ENCODE assay signal across 16 mouse cellular contexts in the genomic region with DNA sequence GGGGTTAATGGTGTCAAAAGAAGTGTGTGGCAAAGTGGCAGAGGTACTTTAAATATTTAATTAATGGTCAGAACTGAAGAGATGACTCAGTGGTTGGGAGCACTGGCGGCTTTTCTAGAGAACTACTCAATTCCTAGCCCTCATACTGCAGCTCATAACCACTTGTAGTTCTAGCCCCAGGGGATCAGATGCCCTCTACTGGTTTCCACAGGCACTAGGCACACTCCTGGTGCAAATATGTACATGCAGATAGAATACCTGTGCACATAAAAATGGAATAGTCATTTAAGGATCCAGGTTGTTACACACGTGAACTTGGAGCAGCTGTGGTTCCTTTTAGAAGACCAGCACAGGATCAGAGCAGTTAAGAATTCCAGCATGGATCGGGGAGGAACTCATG.
"Had no signal": no experiment of that assay in that cellular context is flagged by ENCODE, and none has a peak within 500 bp of the region (broad histone marks: within the 10 kb centered on the region; RNA-seq: fewer than 3 reads in every experiment).

No protein-coding gene starts in this region.

- H3K9ac ChIP-seq: kidney, embryonic 15.5 days; limb, embryonic 13.5 days; liver, embryonic 13.5 days; lung, embryonic 14.5 days had no signal

- H3K4me3 ChIP-seq: kidney, embryonic 15.5 days; limb, embryonic 10.5 days; limb, embryonic 13.5 days; liver, embryonic 13.5 days had no signal

- H3K4me1 ChIP-seq: kidney, embryonic 15.5 days; limb, embryonic 10.5 days; liver, embryonic 13.5 days had no signal

- H3K27ac ChIP-seq: kidney, embryonic 15.5 days; limb, embryonic 10.5 days; limb, embryonic 13.5 days; liver, embryonic 13.5 days had no signal

- H3K4me2 ChIP-seq: kidney, embryonic 15.5 days; limb, embryonic 13.5 days; liver, embryonic 13.5 days; lung, embryonic 14.5 days; midbrain, embryonic 11.5 days had no signal

- H3K27me3 ChIP-seq: liver, embryonic 13.5 days had no signal

- DNase-seq: kidney, adult 2 months; kidney, postnatal 14 days; kidney, postnatal 4 days; layer of hippocampus, adult 9-11 months; liver, embryonic 13.5 days; lung, embryonic 14.5 days; lung, postnatal 14 days; lung, postnatal 4 days; midbrain, embryonic 14.5 days; thymus, adult 18-20 months; thymus, postnatal 14 days; thymus, postnatal 4 days had no signal

- H3K9me3 ChIP-seq: kidney, embryonic 15.5 days; limb, embryonic 10.5 days; limb, embryonic 13.5 days; liver, embryonic 13.5 days had no signal

- H3K36me3 ChIP-seq: kidney, embryonic 15.5 days; limb, embryonic 10.5 days; limb, embryonic 13.5 days; liver, embryonic 13.5 days had no signal
